Mouse (Mus musculus) neural tube, embryonic 12.5 days (tissue): Measurements from ENCODE around the gene Bcl11a. TPM values are rescaled to one million over a fixed set of nuclear protein-coding genes. Genes with fewer than 3 reads are reported as not detected.
A peak's percentile ranks its signal among the peaks of the same experiment; 100 is the strongest.

Source experiments
- ATAC-seq: fragments of 200-750 bp; cut with Nextera tagmentation; 2 replicates; pipeline ENCODE4 v1.8.0; 2017; ENCODE audit warnings: low read depth, mild to moderate bottlenecking, moderate TSS enrichment, moderate library complexity; ENCODE audit not compliant: low FRiP score
- H3K27ac ChIP-seq: fragments of 300-500 bp; sonication (generic); 2 replicates; pipeline ENCODE4 v1.5.1; 2016
- H3K27me3 ChIP-seq: fragments of 300-500 bp; sonication (generic); replicated peaks from 2 replicates; pipeline ENCODE4 v1.6.1; 2016; ENCODE audit warnings: mild to moderate bottlenecking
- H3K36me3 ChIP-seq: fragments of 300-500 bp; sonication (generic); 2 replicates; pipeline ENCODE4 v1.6.1; 2016; ENCODE audit warnings: mild to moderate bottlenecking
- H3K4me1 ChIP-seq: fragments of 300-500 bp; sonication (generic); 2 replicates; pipeline ENCODE4 v1.6.1; 2016
- H3K4me2 ChIP-seq: fragments of 300-500 bp; sonication (generic); replicated peaks from 2 replicates; pipeline ENCODE4 v1.6.1; 2016; ENCODE audit warnings: mild to moderate bottlenecking
- H3K4me3 ChIP-seq: fragments of 300-500 bp; sonication (generic); 2 replicates; pipeline ENCODE4 v1.5.1; 2016
- H3K9ac ChIP-seq: fragments of 300-500 bp; sonication (generic); 2 replicates; pipeline ENCODE4 v1.6.1; 2016; ENCODE audit warnings: mild to moderate bottlenecking
- H3K9me3 ChIP-seq: fragments of 300-500 bp; sonication (generic); 2 replicates; pipeline ENCODE4 v1.6.1; 2016; ENCODE audit warnings: mild to moderate bottlenecking
- WGBS: fragments of 180-500 bp; shearing (Covaris S2); methylation state at CpG from one replicate; pipeline ENCODE4 v1.1.7; 2016; 5-methylcytosine and 5-hydroxymethylcytosine counted together
- polyA plus RNA-seq: library from polyadenylated mRNA; unstranded; fragments of >200 nt; fragmentation: Nextera tagmentation; extraction: Ambion mirVana; gene quantifications from 2 replicates; pipeline ENCODE4 v1.2.1, GENCODE M21; 2016

Bcl11a gene
- polyA plus RNA-seq, 1 experiment from 2014 or later, result 96.6 TPM

- Histone ChIP-seq H3K4me2 (peak overlapping the region; percentile 33), H3K27ac (0 out of 2 replicates have a peak overlapping the region, but pooled peaks have one; percentile 15), H3K27me3 (no peaks in the 10 kb centered on the region), H3K9ac (no peak overlapping the region), H3K36me3 (peaks cover 8% of the 10 kb centered on the region), H3K4me1 (peaks cover 77% of the 10 kb centered on the region), H3K4me3 (no peak overlapping the region), H3K9me3 (no peaks in the 10 kb centered on the region)
- WGBS, result 50% methylated on average over 9 of the region's 9 CpGs
- ATAC-seq, result no peak
Measured at GRCm38 (mm10) chr11:24095236-24095635, 17.4 kb downstream of the Bcl11a start.

GRCm38 (mm10) chr11:24095656-24096353 is 17.9 kb downstream of the Bcl11a start:
- WGBS, result 34% methylated on average over 7 of the region's 7 CpGs
- Histone ChIP-seq H3K27me3 (no peaks in the 10 kb centered on the region), H3K9me3 (no peaks in the 10 kb centered on the region), H3K27ac (no peak overlapping the region), H3K9ac (no peak overlapping the region), H3K4me1 (peaks cover 81% of the 10 kb centered on the region), H3K36me3 (peaks cover 6% of the 10 kb centered on the region), H3K4me3 (no peak overlapping the region), H3K4me2 (peak overlapping the region; percentile 41)
- no peak for ATAC-seq

- no peak overlapping the region for H3K4me3 ChIP-seq
- H3K9ac ChIP-seq, result no peak overlapping the region
- 34% methylated on average over 6 of the region's 6 CpGs for WGBS
Measured at GRCm38 (mm10) chr11:24096483-24096882, 18.6 kb downstream of the Bcl11a start.

DNA sequence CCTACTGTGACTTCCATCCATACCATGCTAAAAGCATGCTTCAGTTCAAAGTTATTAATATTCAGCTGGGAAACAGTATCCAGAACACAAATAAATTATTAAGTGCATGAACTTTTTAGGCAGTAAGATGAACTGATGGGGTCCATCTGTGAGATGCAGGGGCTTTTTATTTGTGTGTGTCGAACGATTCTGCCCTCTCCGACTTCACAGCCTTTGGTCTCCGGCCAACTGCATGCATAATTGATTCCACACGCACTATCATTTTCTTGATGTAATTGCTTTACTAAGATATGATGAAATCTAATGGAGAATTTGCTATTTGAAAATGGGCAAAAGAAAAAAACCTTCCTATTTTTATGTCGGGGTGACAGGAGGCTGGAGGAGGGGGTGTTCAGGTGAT is 19.2 kb downstream of the Bcl11a start:
- Histone ChIP-seq H3K4me2 (peak overlapping the region; percentile 41), H3K9me3 (no peaks in the 10 kb centered on the region), H3K27me3 (no peaks in the 10 kb centered on the region), H3K4me1 (peaks cover 84% of the 10 kb centered on the region), H3K27ac (no peak overlapping the region), H3K9ac (no peak overlapping the region), H3K4me3 (no peak overlapping the region), H3K36me3 (peaks cover 6% of the 10 kb centered on the region)
- no peak for ATAC-seq
- WGBS, result 15% methylated on average over 6 of the region's 6 CpGs

More at GRCm38 (mm10) chr11:24096483-24096882, 18.6 kb downstream of the Bcl11a start:
- no peak overlapping the region for H3K27ac ChIP-seq
- H3K4me2 ChIP-seq, result peak overlapping the region; percentile 41
- no peaks in the 10 kb centered on the region for H3K27me3 ChIP-seq
- H3K4me1 ChIP-seq, result peaks cover 84% of the 10 kb centered on the region
- peaks cover 6% of the 10 kb centered on the region for H3K36me3 ChIP-seq
- no peak for ATAC-seq
- no peaks in the 10 kb centered on the region for H3K9me3 ChIP-seq

GRCm38 (mm10) chr11:24098069-24098468 is 20.2 kb downstream of the Bcl11a start:
- H3K27ac ChIP-seq, result no peak overlapping the region
- H3K4me1 ChIP-seq, result peaks cover 89% of the 10 kb centered on the region
- no peak overlapping the region; the same call in 1 of the 2 replicates for H3K4me2 ChIP-seq
- H3K36me3 ChIP-seq, result peaks cover under 1% of the 10 kb centered on the region; the same call in 1 of the 2 replicates
- ATAC-seq, result no peak
- 67% methylated on average over 5 of the region's 5 CpGs for WGBS
- no peaks in the 10 kb centered on the region for H3K9me3 ChIP-seq
- no peaks in the 10 kb centered on the region for H3K27me3 ChIP-seq
- H3K9ac ChIP-seq, result no peak overlapping the region
- H3K4me3 ChIP-seq, result no peak overlapping the region

DNA sequence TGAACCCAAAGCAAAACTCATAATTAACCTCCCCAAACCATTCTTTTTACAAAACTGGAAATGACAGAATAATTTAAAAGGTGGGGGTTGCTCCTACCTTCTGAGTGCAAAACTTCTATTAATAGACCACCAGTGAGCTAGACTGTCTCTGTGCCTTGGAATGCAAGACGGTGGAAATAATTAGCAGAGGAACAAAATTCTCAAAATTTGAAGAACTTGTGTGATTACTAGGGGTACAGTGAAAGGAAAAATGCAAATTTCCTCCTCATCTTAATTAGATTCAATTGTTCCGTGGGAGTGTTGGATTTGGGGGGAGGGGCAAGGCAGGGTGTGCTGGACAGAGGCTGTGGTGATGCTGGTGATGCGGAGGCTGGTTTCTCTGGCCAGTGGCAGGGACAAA is 20.8 kb downstream of the Bcl11a start:
- Histone ChIP-seq H3K4me3 (no peak overlapping the region), H3K36me3 (no peaks in the 10 kb centered on the region; the same call in 1 of the 2 replicates), H3K4me1 (peaks cover 94% of the 10 kb centered on the region), H3K9me3 (no peaks in the 10 kb centered on the region), H3K27me3 (no peaks in the 10 kb centered on the region), H3K4me2 (peak overlapping the region; percentile 40), H3K27ac (no peak overlapping the region), H3K9ac (no peak overlapping the region)
- no peak for ATAC-seq
- 28% methylated on average over 3 of the region's 3 CpGs for WGBS

DNA sequence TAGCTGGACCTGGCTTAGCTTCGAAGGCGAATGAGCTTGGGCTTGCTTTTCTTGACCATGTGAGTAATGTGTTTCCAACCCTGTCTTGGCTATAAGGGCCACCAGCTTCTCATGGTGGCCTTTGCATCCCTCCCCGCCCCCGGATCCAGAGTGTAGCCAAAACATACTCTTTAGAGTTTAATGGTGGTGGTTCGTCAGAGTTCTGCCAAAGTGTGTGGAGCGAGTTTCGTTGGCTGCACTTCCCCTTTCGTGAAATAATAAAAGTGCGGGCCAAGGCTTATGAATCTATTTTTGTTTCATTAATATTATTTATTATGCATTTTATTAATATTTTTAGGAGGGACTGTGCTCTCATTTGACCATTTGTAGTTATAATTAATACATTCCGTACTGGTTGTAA is 21.4 kb downstream of the Bcl11a start:
- Histone ChIP-seq H3K4me1 (peaks cover 93% of the 10 kb centered on the region), H3K27me3 (no peaks in the 10 kb centered on the region), H3K36me3 (no peaks in the 10 kb centered on the region; the same call in 1 of the 2 replicates), H3K4me3 (no peak overlapping the region), H3K9ac (no peak overlapping the region), H3K9me3 (no peaks in the 10 kb centered on the region), H3K4me2 (peak overlapping the region; percentile 40), H3K27ac (no peak overlapping the region)
- WGBS, result 79% methylated on average over 10 of the region's 10 CpGs
- no peak for ATAC-seq

GRCm38 (mm10) chr11:24099886-24100293 is 22.0 kb downstream of the Bcl11a start:
- Histone ChIP-seq H3K4me3 (no peak overlapping the region), H3K4me2 (peak overlapping the region; percentile 46), H3K4me1 (peaks cover 92% of the 10 kb centered on the region), H3K36me3 (no peaks in the 10 kb centered on the region; the same call in 1 of the 2 replicates), H3K9ac (no peak overlapping the region), H3K27me3 (no peaks in the 10 kb centered on the region), H3K27ac (0 out of 2 replicates have a peak overlapping the region, but pooled peaks have one; percentile 16), H3K9me3 (no peaks in the 10 kb centered on the region)
- 7% methylated on average over 7 of the region's 7 CpGs for WGBS
- ATAC-seq, result peak; percentile 77

DNA sequence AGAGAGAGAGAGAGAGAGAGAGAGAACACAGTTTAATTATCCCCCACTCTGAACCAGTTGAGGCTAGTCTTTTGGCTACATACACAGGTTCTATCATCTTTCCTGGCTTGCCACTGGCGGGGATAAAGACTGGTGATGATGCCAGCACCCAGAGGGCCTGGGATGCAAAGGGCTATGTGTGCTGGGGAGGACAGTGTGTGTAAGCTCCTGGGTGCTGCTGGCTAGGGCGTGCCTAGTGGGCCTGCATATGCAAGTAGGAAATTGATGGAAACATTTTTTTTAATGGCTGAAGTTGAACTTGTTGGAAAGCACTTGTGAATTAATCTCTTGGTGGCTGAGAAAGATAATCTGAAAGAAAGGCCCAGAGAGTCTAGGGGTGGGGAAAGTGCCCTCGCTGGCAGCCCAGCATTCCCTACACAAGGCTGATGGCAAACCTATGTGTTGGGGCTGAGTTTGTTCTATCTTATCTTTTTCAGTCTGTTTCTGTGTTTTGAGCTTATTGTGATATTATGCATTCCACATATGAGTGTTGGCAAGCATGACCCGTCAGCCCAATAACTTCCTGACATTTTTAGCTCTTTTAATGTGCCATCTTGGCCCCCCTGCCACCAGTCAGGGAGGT is 22.7 kb downstream of the Bcl11a start:
- Histone ChIP-seq H3K4me1 (peaks cover 85% of the 10 kb centered on the region), H3K36me3 (no peaks in the 10 kb centered on the region; the same call in 1 of the 2 replicates), H3K4me3 (no peak overlapping the region), H3K9me3 (no peaks in the 10 kb centered on the region), H3K27me3 (no peaks in the 10 kb centered on the region), H3K9ac (no peak overlapping the region), H3K4me2 (peak overlapping the region; percentile 46), H3K27ac (no peak overlapping the region; the same call in 1 of the 2 replicates)
- peak; percentile 51 for ATAC-seq
- WGBS, result 64% methylated on average over 4 of the region's 4 CpGs

GRCm38 (mm10) chr11:24101625-24102024 is 23.8 kb downstream of the Bcl11a start:
- ATAC-seq, result no peak
- Histone ChIP-seq H3K27me3 (no peaks in the 10 kb centered on the region), H3K27ac (no peak overlapping the region), H3K4me2 (no peak overlapping the region), H3K9me3 (no peaks in the 10 kb centered on the region), H3K4me3 (no peak overlapping the region), H3K9ac (no peak overlapping the region), H3K4me1 (peaks cover 76% of the 10 kb centered on the region), H3K36me3 (no peaks in the 10 kb centered on the region; the same call in 1 of the 2 replicates)
- WGBS, result 94% methylated on average over 3 of the region's 3 CpGs

- Histone ChIP-seq H3K9ac (no peak overlapping the region), H3K4me1 (peaks cover 68% of the 10 kb centered on the region), H3K4me2 (no peak overlapping the region), H3K4me3 (no peak overlapping the region), H3K36me3 (no peaks in the 10 kb centered on the region; the same call in 1 of the 2 replicates), H3K9me3 (no peaks in the 10 kb centered on the region), H3K27me3 (no peaks in the 10 kb centered on the region), H3K27ac (no peak overlapping the region)
- 73% methylated on average over 2 of the region's 2 CpGs for whole genome bisulfite sequencing
- no peak for ATAC-seq
Measured at GRCm38 (mm10) chr11:24102372-24102771, 24.5 kb downstream of the Bcl11a start.

DNA sequence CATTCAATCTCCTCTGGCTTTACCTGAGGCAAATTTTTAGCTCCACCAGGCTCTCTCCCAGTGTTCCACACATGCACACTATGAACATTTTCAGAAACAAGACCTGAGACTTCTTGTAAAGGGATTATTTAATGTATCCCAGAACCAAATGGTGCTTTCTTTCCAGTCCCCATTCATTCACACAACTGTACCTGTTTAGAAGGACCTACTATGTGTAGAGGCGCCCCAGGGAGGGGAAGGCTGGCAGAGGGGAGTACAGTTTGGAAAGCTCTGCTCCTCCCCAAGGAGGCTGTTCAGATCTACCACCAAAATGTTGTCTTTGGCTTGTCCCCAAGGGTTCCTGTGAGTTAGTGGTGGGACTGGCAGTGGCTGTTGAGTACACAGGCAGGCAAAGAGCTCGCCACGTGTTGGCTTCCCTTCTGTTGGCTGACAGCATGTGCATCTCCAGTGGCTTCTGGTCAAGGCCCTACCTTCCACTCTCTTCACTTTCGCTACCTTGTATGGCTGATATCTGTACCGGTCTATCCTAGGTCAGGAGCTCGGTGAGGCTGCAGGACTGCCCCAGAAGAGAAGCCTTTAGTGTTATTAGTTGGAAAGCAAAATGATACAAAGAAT is 25.4 kb downstream of the Bcl11a start:
- Histone ChIP-seq H3K36me3 (no peaks in the 10 kb centered on the region; the same call in 1 of the 2 replicates), H3K4me3 (no peak overlapping the region), H3K9me3 (no peaks in the 10 kb centered on the region), H3K9ac (no peak overlapping the region), H3K4me1 (peaks cover 59% of the 10 kb centered on the region), H3K27me3 (no peaks in the 10 kb centered on the region), H3K27ac (no peak overlapping the region), H3K4me2 (peak overlapping the region; percentile 12; the same call in 1 of the 2 replicates)
- WGBS, result 76% methylated on average over 6 of the region's 6 CpGs
- no peak for ATAC-seq
